Mouse (Mus musculus): ENCODE results near the gene Cib4.

Cib4 gene

DNA sequence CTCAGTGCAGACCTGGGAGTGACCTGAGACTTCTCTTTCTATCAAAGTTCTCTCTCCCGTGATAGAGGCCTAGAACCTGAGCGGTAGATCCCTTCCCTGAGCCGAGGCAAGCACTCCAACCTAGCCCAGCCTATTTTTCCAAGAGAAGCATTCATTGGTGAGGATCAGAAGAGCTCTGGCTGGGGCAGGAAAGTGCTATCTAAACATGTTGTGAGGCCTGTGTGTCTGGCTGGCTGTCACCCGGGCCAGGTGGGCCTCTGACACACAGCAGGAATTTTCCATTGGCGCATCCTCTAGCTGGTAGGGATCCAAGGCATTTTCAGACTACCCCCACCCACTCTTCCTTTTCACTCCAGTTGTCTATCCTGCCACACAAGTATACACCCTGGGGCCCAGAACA, 26.2 kb upstream of the Cib4 start:
- no peak for DNase-seq (ENCODE audit: low read depth, low spot score)

GRCm38 (mm10) chr5:30568479-30568878, 22.8 kb upstream of the Cib4 start:
- DNase-seq (ENCODE audit: low read depth, low spot score) = no peak

- DNase-seq (ENCODE audit: low read depth, low spot score) = no peak
Observed at GRCm38 (mm10) chr5:30559986-30560493, 14.4 kb upstream of the Cib4 start.

DNA sequence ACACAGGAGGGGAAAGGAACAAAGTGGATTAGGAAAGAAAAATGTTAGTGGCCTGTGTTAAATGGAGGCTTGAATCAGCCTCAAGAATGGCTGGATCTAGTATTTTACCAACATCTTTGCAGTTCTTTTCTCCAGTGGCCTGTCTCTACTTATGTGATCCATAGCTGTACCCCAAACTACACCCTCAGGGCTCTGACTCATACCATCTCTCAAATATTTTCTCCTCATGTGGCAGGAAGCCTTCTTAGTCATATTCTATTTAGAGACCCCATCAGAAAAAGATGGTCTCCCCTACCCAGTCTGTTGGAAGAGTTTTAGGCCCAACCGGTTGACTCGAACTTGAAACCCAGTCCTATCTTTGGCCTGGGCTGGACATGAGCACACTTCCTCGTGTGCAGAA, 13.8 kb upstream of the Cib4 start:
- no peak for DNase-seq (ENCODE audit: low read depth, low spot score)

- no peak for DNase-seq (ENCODE audit: low read depth, low spot score)
Observed at GRCm38 (mm10) chr5:30556284-30556683, 10.6 kb upstream of the Cib4 start.

DNA sequence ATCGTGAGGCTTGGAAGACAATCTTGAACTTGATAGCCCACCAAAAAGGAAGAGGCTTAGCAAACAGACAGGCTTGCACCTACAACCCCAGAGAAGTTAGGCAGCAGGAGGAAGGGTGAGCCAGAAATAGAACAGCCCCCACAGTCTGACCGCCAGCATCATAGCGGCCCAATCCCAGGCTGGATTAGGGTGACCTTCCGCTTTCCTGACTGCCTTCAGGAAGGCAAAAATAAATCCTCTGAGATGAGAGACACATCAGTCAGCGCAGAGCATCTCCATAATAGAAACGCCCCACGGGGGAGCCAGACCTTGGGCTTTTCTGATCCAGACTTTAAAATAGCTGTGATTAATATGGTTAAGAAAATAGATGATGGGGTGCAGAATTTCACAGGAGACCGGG, 9.3 kb upstream of the Cib4 start:
- DNase-seq (ENCODE audit: low read depth, low spot score) = no peak

DNA sequence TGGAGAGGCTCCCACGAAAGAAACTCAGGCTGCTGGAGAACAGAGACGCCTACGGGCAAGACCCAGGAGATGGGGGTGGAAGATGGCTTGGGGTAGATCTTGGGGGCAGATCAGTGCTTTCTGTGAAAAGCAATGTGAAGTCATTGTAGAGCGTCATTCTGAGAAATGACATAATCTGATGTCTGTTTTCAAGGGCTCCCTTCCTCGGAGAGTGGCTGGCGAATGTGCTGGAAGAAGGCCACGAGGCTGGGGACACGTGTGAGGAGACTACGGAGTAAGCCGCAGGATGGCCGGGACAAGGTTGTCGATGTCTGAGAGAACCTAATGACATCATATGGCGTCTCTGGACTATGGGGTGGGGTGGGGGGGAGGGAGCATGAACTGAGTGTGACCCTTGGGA, 8.3 kb upstream of the Cib4 start:
- no peak for DNase-seq (ENCODE audit: low read depth, low spot score)

- no peak for DNase-seq (ENCODE audit: low read depth, low spot score)
Observed at GRCm38 (mm10) chr5:30552006-30552405, 6.4 kb upstream of the Cib4 start.

GRCm38 (mm10) chr5:30551022-30551638, 5.5 kb upstream of the Cib4 start:
- no peak for DNase-seq (ENCODE audit: low read depth, low spot score)

DNA sequence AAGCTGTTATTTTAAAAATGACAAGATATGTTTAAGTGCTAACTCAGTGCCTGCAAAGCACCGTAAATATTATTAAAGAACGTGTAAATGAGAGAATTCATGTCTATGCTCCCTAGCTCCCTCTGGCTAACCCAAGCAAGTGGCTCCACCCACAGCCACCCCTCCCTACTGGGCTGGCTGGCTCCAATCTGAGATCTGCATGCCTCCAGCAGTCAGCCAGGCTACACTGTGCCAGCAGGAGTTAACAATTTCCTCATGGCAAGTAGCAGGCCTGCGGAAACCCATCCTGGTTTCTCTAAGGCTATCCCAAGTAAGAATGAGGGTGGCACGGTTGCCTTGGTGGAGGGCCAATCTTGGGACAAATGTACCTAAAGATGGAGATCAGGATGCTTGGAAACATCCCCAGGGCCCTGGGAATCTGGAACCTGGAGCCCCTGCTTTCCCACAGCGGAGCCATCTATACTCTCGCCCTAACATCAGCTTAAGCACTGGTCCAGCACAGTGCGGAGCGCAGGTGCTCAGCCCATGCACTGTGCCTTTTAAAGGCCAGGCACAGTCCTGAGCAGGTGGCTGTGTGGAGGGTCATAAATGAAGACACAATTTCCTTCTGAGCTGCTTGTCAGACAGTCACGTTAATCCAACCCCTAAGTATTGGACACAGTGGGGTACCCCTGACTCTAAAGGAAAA, 4.8 kb upstream of the Cib4 start:
- no peak for DNase-seq (ENCODE audit: low read depth, low spot score)

GRCm38 (mm10) chr5:30548681-30549080, 3.0 kb upstream of the Cib4 start:
- DNase-seq (ENCODE audit: low read depth, low spot score) = no peak

DNA sequence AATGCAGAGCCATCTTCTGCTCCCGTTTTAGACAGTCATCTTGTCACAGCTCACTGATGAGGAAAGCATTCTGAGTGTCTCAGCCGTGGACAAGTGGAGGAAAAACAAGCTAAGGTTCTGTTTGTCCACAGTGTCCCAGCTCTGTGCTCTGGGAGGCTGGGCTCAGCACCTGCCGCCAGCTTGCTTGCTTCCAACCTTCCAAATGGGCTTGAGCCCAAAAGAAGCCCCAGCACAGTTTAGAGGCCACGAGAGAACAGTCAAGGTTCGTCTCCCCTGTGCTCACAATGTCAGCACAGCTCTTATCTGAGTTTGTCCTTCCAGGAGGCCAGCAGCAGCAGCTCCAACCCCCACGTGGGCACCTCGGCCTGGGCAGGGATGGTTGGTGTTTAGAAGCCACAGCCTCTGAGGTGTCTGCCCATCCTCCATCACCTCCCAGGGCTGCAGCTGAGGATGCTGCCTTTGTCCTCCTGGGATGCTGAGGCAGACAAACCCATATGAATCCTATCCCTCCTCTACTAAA, 9.5 kb downstream of the Cib4 start:
- no peak for DNase-seq (ENCODE audit: low read depth, low spot score)

- DNase-seq (ENCODE audit: low read depth, low spot score) = no peak
Observed at GRCm38 (mm10) chr5:30534637-30535036, 11.0 kb downstream of the Cib4 start.

DNA sequence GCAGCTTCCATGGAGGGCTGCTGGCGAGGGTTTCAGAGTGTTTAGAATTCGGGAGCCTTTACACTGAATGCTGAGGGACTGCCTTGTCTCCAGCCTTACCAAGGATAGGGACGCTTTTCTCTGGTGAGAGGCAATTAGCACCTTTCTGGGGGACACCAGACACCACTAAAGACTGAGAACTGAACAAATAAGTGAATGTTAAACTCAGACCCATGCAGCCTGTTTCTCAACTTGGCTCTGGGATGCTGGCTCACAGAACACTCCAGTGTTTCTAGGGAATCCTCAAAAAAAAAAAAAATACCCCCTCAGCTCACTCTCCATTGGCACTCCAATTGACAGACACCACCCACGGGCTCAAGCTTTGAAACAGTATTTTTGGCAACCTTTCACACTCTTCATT, 16.7 kb downstream of the Cib4 start:
- no peak for DNase-seq (ENCODE audit: low read depth, low spot score)

- DNase-seq (ENCODE audit: low read depth, low spot score) = no peak
Observed at GRCm38 (mm10) chr5:30527129-30527528, 18.5 kb downstream of the Cib4 start.

- no peak for DNase-seq (ENCODE audit: low read depth, low spot score)
Observed at GRCm38 (mm10) chr5:30525920-30526836, 19.5 kb downstream of the Cib4 start.

GRCm38 (mm10) chr5:30524213-30524612, 21.4 kb downstream of the Cib4 start:
- DNase-seq (ENCODE audit: low read depth, low spot score) = no peak

GRCm38 (mm10) chr5:30523131-30523530, 22.5 kb downstream of the Cib4 start:
- no peak for DNase-seq (ENCODE audit: low read depth, low spot score)

DNA sequence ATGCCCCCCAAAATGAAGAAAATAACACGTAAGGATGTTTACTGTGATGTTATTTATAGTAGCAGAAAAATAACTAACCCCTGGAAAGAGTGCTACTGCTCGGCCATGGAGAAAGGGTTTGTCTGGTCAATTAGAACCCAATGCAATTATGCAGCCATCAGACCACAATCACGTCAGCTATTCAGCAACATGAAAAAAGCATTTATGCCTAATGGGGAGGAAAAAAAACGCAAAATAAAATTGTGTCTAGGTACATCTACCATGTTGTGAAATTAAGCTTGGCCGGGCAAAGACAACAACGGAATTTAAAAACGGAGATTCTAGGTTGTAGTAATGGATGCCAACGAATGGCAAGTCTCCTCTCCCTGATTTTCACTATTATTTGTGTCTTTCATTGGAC, 23.2 kb downstream of the Cib4 start:
- DNase-seq (ENCODE audit: low read depth, low spot score) = no peak

DNA sequence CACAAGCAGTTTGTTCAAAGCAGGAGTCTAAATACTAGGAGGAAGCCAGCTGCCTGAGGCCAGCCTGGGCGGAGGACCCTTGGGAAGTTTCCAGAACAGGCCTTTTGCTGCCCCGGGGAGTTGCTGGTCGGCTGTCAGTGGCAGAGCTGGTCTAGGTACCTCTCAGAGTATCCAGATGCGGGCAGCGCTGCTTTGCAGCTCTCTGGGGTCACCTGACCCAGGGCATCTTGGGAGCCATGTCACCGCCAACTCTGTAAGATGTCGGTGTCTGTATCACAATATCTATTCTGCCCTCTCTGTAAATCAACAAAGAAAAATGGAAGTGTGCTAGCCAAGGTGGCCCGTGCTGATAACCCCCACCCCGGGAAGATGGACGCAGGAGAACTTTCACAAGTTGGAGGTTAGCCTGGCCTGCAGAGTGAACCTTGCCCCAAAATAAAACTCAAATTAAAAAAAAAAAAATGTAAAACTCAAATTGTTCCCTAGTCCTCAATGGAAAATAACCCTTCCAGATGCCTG, 25.4 kb downstream of the Cib4 start:
- no peak for DNase-seq (ENCODE audit: low read depth, low spot score)

- no peak for DNase-seq (ENCODE audit: low read depth, low spot score)
Observed at GRCm38 (mm10) chr5:30519494-30519893, 26.1 kb downstream of the Cib4 start.

DNA sequence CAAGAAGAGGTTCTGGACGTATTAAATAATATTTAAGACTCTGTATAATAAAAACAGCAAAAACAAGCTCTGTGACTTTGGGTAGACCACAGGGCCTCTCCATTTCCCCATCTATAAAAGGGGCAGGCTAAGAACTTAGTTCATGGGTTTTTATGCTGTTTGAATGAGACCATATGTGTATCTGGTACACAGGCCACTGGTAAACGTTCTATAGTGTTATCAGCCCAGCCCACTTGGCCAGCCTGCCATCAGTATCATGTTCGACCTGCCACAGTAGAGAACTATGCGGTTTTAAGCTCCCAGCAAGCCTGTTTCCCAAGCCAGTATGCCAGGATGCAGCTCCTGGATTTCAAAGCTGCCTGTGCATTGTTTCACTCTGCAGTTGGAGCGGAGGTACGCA, 27.1 kb downstream of the Cib4 start:
- DNase-seq (ENCODE audit: low read depth, low spot score) = no peak
